Mouse (Mus musculus) adrenal gland, postnatal 4 days (tissue): ENCODE data around the gene Sall1. TPM values are rescaled to one million over a fixed set of nuclear protein-coding genes. Genes with fewer than 3 reads are reported as not detected.

Source experiments
- DNase-seq, 2 experiments: peaks; one replicate each; pipeline ENCODE4 v3.0.0; 2021 to 2022; ENCODE audit warnings: low spot score in 2 of 2, mixed read lengths in 2 of 2
- total RNA-seq, 2 experiments: library from RNA; stranded (reverse); gene quantifications; 2 replicates each; pipeline ENCODE4 v1.2.3; 2021

Gene Sall1
- total RNA-seq, 2 experiments from 2014 or later, result 1.5 to 10.7 TPM

GRCm38 (mm10) chr8:89039890-89040289 is 4.1 kb downstream of the Sall1 start:
- DNase-seq, result no peak

- no peak for DNase-seq
Measured at GRCm38 (mm10) chr8:89038920-89039319, 5.0 kb downstream of the Sall1 start.

- DNase-seq, result no peak
Measured at GRCm38 (mm10) chr8:89037536-89038236, 6.3 kb downstream of the Sall1 start.

GRCm38 (mm10) chr8:89032412-89032811 is 11.6 kb downstream of the Sall1 start:
- no peak for DNase-seq

- no peak for DNase-seq
Measured at GRCm38 (mm10) chr8:89028156-89028555, 15.8 kb downstream of the Sall1 start.

GRCm38 (mm10) chr8:89026139-89026520 is 17.8 kb downstream of the Sall1 start:
- no peak for DNase-seq

GRCm38 (mm10) chr8:89025281-89026138 is 18.5 kb downstream of the Sall1 start:
- no peak for DNase-seq

GRCm38 (mm10) chr8:89024796-89025195 is 19.2 kb downstream of the Sall1 start:
- no peak for DNase-seq

GRCm38 (mm10) chr8:89021139-89021538 is 22.8 kb downstream of the Sall1 start:
- no peak for DNase-seq

GRCm38 (mm10) chr8:89017891-89018290 is 26.1 kb downstream of the Sall1 start:
- DNase-seq, result no peak

GRCm38 (mm10) chr8:89016465-89017070 is 27.4 kb downstream of the Sall1 start:
- no peak for DNase-seq

GRCm38 (mm10) chr8:89015539-89015938 is 28.4 kb downstream of the Sall1 start:
- no peak for DNase-seq

- no peak for DNase-seq
Measured at GRCm38 (mm10) chr8:89012853-89013534, 31.0 kb downstream of the Sall1 start.

GRCm38 (mm10) chr8:89012024-89012712 is 31.8 kb downstream of the Sall1 start:
- no peak for DNase-seq

- DNase-seq, result no peak
Measured at GRCm38 (mm10) chr8:89008784-89009183, 35.2 kb downstream of the Sall1 start.

GRCm38 (mm10) chr8:89007114-89007513 is 36.8 kb downstream of the Sall1 start:
- no peak for DNase-seq

- DNase-seq, result no peak
Measured at GRCm38 (mm10) chr8:89006426-89006825, 37.5 kb downstream of the Sall1 start.

- no peak for DNase-seq
Measured at GRCm38 (mm10) chr8:89005797-89006196, 38.2 kb downstream of the Sall1 start.

- DNase-seq, result no peak
Measured at GRCm38 (mm10) chr8:89004041-89004440, 39.9 kb downstream of the Sall1 start.

GRCm38 (mm10) chr8:89003336-89003896 is 40.5 kb downstream of the Sall1 start:
- no peak for DNase-seq
